Mouse (Mus musculus): ENCODE results near the gene Clec2l.

The Clec2l gene

GRCm38 (mm10) chr6:38671270-38671669 is 8.4 kb downstream of the Clec2l start:
- no peak for DNase-seq

DNA sequence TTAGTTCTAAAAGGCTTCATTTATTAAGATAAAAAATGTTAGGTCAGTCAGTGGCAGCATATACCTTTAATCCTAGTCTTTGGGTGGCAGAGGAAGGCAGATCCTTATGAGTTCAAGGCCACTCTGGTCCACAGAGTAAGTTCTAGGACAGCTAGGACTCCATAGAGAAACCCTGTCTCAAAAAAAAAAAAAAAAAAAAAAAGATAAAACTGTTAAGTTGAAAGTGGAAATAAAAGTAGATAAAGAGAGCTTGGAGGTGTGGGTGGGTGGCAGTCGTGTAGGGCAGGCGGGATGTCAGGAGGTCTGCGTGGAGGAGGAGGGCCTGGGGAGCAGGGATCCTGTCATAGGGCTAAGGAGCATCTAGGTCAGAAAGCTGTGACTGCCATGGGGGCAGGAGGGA is 9.1 kb downstream of the Clec2l start:
- no peak for DNase-seq

DNA sequence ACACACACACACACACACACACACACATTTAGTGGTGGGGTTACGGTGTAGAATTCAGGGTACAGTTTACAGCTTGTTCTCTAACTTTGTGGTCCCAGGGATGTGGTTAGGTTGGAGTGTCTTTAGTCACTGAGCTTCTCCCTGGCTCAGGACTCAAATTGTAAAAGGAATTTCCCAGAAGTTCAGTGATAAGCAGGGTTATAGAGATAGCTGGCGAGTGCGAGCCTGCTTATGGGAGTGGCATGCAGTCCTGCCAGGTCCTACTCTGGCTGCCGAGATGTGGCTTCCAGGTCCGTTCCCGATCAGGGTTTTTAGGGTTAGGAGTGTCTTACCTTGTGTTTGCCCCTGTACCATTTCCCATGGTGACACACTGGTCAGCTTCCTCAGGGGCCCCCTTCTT is 13.3 kb downstream of the Clec2l start:
- DNase-seq = no peak

DNA sequence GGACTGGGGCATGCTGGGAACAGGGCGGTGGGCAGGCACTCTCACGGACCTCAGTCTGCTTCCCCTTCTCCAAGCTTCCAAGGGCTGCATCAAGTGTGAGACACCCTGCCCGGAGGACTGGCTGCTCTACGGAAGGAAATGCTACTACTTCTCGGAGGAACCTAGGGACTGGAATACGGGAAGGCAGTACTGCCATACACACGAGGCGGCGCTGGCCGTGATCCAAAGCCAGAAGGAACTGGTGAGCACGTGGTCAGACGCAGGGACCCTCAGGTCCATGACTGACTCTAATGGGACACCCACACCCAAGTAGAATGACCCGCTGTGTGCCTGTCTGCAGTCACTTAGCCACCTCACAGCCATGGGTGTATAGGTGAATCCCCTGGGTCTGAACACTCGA is 13.9 kb downstream of the Clec2l start:
- no peak for DNase-seq

GRCm38 (mm10) chr6:38677629-38678028 is 14.8 kb downstream of the Clec2l start:
- no peak for DNase-seq

DNA sequence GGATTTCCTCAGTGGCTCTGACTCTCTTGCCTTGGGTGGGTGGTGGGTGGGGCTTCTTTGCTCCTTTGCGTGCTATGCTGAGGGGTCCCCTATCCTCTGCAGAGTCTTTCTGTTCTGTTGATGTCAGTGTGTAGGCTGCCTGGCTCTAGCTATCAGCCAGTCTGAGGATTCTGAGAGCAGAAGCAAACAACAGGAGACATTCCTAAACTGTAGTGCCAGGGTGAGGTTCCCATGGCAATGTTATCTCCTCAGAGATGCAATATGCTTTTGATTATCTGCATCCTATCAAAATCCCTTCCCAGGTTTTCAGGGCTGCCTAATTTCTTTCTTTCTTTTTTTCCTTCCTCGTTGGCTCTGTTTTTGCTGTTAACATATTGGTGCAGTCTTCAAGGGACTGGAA is 19.7 kb downstream of the Clec2l start:
- DNase-seq = no peak

DNA sequence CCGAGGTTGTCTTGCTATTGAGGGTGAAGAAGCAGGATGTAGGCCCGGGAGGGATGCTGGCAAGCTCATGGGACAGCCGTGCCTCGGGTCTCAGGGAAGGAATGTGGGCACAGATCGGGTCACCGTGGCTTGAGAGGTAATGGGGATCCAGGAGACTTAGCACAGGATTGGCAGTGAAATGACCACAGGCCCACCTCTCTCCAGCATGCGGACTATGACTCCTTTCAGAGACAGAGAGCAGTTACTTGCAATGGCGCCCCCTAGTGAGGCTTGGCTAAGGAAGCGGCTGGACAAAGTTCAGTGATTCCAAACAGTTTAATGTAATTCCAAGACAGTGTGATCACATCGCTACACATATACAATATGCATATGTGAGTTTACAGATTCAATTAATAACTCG is 24.3 kb downstream of the Clec2l start:
- peak; percentile 68 for DNase-seq

DNA sequence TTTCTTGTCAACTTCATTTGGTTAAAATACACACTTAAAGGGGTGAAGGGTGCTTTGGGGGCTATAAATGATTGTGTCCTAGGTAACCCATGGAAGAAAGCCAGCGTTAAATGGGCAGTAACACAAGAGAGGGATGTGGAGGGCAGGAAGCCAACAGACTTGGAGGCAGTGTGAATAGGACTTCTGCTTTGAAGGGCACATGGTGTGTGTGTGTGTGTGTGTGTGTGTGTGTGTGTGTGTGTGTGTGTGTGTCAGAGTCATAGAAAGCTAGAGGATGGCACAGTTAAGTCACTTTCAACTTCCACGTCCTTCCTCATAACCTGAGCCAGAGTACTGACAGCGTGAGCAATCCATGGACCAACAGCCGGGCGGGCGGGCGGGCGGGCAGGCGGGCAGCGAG is 26.0 kb downstream of the Clec2l start:
- no peak for DNase-seq

DNA sequence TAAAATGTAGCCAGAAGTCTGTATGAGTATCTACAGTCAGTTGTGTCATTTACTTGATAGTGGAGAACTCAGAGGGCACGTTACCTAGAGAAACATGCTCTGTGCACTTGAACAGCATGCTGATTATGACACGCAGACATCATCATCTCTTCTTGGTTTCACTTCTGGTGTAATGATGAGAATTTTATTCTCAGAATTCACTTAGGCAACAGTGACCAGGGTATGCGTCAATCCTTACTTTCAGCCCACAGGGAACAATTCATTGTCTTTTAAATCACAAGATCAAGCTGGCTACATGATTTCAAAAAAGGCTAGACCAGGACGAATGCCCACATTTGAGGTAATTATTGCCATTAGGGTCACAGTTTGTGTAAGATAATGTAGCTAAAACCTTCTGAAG is 27.7 kb downstream of the Clec2l start:
- DNase-seq = no peak

- DNase-seq = no peak
Measured at GRCm38 (mm10) chr6:38691052-38691451, 28.2 kb downstream of the Clec2l start.

DNA sequence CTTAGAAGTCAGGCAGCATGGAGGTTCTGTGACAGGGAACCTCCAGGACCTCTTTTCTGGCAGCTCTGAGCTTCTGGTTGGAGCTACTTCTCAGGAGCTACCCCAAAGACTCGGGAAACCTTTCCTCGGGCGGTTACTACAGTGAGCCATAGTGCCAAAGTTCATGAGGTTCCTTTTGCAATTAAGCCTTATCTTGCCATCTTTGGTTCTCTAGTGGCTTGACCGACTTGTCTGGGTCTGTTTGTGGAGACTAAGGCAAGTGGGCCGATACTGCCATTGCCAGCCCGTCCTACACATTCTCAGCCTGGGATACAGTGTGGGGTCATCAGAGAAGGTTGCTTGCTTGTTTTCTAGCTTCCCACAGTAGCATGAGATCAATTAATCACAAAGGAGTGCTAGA is 29.7 kb downstream of the Clec2l start:
- no peak for DNase-seq

DNA sequence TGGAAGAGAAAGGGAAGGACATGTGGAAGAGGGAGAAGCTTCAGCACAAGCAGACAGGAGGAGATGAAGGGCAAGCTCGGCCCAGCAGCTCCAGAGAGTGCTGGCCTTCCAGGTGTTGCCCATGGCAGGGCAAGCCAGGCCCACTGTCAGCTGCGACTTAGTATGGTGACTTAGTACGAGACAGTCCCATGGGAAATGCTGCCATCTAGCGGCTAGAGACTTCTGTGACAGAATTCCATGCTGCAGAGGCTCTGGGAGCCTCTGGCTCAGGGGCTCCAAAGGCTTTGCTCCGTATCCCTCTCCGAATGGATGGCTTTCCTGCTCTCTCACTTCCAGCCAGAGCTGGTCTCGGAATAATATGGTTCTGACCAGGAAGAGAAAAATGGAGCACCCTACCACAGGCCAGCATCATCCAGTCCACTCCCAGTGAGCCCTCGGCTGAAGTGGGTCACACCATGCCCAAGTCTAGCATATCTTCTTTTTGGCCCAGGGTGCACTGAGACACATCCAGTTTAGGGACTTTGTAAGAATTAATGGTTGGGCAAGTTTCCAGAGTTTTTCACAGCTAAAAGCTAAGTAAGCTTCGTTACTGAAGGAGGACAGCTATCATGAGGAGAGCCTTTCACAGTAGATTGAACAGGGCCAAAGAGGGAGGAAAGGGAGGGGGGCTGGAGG is 32.6 kb downstream of the Clec2l start:
- peak; percentile 92 for DNase-seq

DNA sequence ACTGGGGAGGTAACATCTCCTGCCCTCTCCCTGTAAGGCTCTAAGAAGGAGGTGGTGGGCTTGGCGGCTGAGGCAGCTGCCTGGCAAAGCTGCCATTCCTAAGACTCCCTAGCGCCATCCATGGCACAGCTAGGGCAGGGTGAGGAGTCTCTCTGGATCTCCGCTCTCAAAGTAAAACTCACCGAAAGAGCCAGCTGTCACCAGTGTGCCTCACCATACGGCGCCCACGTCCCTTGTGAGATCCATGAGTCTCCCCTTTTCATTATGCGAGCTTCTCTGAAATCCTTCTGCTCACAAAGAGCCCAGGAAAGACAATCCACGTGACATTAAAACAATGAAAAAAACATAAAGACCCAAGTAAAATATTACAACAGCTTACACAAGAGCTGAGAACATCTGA is 33.7 kb downstream of the Clec2l start:
- DNase-seq = no peak

DNA sequence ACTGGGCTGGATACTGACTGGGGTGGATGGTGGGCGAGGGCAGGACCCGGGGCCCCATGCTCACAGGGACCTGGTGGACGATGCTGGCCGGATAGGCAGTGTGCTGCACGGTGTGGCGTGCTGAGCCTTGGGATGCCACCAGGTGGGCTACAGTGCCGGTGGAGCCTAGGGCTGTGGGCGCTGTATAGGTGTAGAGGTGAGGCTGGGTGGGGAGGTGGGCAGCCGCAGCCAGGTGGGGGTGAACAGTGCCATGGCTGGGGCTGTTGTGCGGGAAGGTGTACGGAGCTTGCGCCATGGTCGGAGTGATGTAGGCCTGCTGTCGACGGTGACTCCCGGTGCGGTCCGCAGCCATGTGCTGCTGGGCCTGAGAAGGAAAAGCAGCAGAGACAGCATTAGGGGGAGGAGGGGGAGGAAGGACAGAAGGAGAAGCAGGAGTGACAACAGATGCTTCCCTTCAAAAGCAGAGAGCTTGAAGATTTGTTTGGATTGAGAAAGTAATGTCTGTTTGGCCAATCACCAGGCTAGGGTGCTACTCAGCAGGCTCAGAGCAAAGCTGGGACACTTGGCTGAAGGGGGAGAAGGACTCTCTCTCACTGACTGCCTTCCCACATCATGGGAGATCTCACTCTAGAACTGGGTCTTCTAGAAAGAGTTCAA is 35.5 kb downstream of the Clec2l start:
- DNase-seq = no peak

GRCm38 (mm10) chr6:38701421-38701820 is 38.6 kb downstream of the Clec2l start:
- DNase-seq = no peak

- no peak for DNase-seq
Measured at GRCm38 (mm10) chr6:38702810-38703399, 40.0 kb downstream of the Clec2l start.

GRCm38 (mm10) chr6:38703526-38703925 is 40.7 kb downstream of the Clec2l start:
- DNase-seq = no peak

GRCm38 (mm10) chr6:38704264-38704984 is 41.6 kb downstream of the Clec2l start:
- DNase-seq = no peak

- no peak for DNase-seq
Measured at GRCm38 (mm10) chr6:38710449-38710848, 47.6 kb downstream of the Clec2l start.

DNA sequence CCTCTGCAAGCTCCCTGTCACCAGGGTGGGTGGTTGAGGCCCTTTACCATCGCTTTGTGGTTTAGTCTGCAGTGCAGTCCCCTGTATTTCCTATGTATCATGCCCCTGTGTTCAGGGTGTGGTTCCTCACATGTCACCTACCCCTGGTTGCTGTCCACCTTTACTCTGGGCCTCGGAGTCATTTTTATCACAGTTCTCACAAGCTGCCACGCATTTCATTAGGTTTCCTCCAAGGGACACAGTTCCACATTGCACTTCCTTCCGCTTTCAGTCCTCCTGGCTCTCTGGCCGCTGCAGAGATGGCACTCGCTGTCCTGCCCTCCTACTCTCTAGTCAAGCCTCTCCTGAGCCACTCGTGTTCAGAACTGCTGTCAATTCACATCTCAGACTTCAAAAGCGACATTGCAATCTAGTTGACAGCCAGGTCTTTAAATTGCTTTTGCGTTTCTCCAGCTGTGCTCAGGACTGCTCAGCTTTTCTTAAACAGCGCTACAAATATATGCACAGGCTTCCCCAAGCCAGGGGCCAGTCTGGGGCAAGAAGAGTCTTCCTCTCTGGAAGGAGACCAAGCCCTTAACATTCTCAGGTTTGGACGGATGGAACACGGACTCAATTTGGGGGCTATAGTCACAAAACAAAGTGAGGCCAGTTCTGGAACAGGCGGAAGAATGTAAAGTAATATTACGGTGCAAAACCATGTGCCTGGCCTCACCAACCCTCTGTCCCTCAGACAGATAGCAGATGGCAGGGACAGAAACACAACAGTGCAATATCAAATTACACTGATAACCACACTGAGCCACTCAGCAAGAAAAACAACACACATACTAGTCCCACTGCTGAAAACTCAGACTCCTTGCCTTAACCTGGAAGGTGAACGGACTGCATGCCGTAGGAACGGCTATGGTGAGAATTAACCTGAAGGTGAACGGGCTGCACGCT is 51.4 kb downstream of the Clec2l start:
- no peak for DNase-seq

DNA sequence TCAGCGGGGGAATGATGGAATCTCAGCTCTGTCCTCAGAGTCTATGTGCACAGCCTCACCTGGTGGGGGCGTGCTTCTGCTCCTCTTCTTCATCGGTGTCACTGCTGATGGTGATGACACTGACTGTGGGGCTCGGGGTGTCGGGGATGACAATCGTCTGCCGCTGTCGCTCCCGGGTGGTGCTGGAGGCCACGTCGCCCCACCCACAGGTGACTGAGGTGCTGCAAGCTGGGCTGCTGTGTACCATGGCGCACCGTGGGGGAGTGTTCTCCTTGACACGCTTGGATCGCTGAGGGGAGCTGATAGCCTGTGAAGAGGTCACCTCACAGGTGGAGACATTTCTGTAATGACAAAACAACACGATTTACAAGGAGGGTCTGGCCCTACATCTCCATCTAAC is 53.0 kb downstream of the Clec2l start:
- no peak for DNase-seq

- DNase-seq = no peak
Measured at GRCm38 (mm10) chr6:38718625-38719024, 55.8 kb downstream of the Clec2l start.

GRCm38 (mm10) chr6:38719229-38719628 is 56.4 kb downstream of the Clec2l start:
- no peak for DNase-seq
